Mouse (Mus musculus) liver, adult 2 months (tissue): Measurements from ENCODE around the gene Tmem95.

ENCODE experiments used
- CTCF ChIP-seq: fragments of 200-500 bp; IDR thresholded peaks from 2 replicates; pipeline ENCODE4 v1.5.1; 2011; ENCODE audit warnings: low read depth, low read length, control low read depth
- POLR2A ChIP-seq: fragments of 200-500 bp; IDR thresholded peaks from 2 replicates; pipeline ENCODE4 v1.6.1; 2011; ENCODE audit warnings: low read length, control low read depth; ENCODE audit not compliant: insufficient read depth; ENCODE audit errors: extremely low read depth

DNA sequence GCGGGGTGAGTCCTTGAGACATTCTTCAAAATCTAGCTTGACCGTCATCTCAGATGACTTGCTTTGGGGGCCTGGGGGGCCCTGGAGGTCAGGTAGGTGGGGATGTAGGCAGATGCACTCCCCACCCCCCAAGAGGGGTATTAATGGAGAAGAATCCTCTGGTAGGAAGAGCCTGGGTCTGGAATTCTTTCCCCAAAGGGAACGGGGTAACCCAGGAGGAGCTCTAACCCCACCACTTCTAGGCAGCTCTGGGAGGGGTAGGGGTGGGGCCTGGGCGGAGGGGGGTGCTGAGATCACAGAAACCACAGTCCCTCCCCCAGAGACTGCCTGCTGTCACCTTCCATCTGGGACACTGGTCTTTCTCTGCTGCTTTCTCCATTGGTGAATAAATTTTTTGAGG lies 17.5 kb upstream of the Tmem95 start, which contains the start of gene Acap1:
- TF ChIP-seq CTCF (no peak), POLR2A (no peak)
